Mouse (Mus musculus): ENCODE results near the gene Ube2m. TPM values are rescaled to one million over a fixed set of nuclear protein-coding genes. Genes with fewer than 3 reads are reported as not detected.

Gene Ube2m
- total RNA-seq, 2 experiments from 2014 or later, result 197 to 209 TPM

DNA sequence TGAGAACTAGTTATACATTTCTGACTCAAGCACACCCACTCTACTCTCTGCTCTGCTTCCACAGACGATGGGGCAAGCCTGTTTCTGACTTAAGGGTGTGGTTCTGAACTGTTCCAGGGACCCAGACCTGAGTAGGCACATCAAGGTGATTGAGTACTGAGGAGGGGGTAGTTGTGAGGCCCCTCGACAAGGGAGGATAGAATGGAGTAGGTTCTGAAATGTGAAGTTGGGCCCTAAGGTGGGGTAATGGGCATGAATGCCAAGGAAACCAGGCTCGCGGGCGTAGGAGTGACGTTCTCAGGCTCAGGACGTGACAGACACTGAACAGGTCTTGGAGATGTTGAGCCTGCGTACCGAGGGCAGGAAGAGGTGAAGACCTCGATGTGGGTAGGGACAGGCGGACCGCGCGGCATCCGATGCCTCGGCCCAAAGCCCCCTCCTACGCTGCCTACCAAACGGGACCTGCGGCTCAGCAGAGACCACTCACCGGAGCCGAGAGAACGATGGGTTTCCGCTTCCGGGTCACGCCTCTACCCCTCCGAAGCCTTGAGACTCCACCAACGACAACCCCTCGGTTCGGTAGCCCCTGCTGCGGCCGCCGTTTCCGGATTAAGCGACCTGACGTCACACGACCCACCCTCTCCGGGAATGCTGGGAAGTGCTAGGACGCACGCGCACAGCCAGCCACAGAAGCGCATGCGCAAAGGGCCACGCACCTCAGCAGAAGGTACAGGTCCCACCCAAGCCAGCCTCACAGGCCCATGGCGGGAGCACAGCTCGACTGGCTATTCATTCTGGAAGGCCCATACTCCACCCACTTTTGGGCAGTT lies 3.7 kb downstream of the Ube2m start, which contains the start of gene Chmp2a:
Gene Chmp2a, minus strand, starts transcription at position 660 of the 830 bp plus-strand sequence.
- DNase-seq (ENCODE audit: extremely low spot score in 1 of 2, low spot score in 1 of 2), result peak; percentile 98 to 99

DNA sequence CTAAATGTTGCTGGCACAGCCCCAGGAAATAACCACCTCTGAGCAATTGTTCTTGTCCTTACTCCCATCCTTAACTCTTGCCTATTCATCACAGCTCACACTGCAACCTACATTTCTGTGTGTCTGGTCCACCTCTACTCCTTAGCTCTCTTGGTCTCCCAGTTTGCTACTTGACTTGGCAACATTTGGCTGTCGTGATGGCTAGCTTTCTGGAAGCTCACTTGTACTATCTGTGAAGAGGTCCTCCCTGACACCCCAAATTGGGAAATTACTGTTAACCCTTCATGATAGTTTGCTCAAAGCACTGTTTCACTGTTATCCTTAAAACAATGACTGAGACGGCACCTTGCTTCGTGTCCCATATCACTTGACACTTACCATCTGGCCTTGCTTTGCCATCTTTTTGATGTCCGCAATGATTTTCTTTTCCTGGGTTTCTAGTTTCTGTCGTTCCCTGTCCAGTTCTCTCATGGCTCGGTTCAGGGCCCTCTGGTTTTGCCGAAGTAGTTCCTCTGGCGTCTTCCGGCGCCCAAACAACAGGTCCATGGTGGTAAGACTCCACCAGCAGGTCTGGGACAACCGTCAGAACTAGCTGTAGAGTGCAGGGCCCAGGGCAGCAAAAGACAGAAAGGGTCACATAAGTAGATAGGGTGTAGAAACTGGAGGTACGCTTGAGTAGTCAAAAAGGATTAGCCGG lies 4.5 kb downstream of the Ube2m start:
- DNase-seq (ENCODE audit: extremely low spot score in 1 of 2, low spot score in 1 of 2), result no peak

DNA sequence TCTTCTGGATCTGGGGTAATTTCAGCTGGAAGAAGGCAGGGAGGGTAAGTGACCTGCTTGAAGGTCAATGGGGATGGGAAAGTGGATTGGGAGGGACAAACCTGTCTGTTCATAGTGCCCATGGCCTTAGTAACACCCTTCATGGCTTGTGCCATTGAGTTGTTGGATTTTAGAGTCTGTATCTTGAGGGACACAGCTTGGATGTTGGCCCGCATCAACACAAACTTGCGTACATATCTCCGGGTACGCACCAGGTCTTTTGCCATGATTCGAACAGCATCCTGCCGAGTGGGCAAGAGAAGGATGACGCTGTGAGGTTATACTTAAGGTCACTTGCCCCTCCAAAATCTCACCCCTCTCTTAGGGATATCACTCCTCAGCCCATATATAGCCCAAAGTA lies 5.5 kb downstream of the Ube2m start:
- no peak for DNase-seq (ENCODE audit: extremely low spot score in 1 of 2, low spot score in 1 of 2)

DNA sequence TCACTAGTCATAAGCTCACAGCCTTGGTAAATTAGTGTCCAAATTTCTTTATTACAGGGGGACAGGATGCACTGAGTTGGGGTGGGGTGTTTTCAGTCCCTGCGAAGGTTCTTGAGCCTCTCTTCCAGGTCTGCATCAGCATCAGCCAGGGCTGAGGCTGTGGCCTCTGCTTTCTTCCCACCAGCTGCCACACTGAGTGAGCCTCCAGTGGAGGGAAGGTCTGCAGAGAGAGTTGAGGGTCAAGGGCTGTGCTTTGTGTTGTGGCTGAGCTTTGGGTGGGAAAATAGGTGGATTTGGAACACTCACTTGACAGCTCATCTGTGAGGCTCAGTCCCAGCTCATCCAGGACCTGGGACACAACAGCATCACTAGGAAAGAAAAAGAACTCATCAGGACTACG lies 6.1 kb downstream of the Ube2m start:
- DNase-seq (ENCODE audit: extremely low spot score in 1 of 2, low spot score in 1 of 2), result no peak

DNA sequence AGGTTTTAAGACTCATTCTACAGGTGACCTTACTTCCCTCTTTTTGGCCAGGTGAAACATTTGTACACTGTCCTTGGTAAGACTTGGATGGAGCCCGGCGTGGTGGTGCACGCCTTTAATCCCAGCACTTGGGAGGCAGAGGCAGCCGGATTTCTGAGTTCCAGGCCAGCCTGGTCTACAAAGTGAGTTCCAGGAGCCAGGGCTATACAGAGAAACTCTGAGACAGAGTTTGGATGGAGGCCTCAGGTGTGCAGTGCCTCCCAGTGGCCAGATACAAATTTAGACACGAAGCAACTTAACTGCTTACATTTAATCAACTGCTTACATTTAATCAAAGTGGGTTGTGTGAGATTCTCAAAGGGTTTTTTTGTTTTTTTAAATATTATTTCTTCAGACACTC lies 7.0 kb downstream of the Ube2m start:
- no peak for DNase-seq (ENCODE audit: extremely low spot score in 1 of 2, low spot score in 1 of 2)

DNA sequence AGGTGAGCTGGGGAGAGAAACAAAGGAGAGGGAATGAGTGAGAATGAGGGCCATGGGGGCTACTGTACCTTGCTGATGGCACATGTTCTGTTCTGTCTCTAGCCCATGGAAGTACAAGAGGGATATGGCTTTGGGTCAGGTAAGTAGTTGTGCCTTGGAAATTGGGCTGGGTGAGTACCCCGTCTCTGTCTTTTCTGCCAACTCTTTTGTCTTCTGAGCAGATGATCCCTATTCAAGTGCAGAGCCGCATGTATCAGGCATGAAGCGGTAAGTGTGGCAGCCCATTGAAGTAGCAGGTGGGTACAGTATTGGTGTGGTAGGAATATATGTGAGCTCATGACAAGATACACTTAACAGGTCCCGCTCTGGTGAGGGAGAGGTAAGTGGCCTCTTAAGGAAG lies 9.1 kb downstream of the Ube2m start:
- no peak for DNase-seq (ENCODE audit: extremely low spot score in 1 of 2, low spot score in 1 of 2)

DNA sequence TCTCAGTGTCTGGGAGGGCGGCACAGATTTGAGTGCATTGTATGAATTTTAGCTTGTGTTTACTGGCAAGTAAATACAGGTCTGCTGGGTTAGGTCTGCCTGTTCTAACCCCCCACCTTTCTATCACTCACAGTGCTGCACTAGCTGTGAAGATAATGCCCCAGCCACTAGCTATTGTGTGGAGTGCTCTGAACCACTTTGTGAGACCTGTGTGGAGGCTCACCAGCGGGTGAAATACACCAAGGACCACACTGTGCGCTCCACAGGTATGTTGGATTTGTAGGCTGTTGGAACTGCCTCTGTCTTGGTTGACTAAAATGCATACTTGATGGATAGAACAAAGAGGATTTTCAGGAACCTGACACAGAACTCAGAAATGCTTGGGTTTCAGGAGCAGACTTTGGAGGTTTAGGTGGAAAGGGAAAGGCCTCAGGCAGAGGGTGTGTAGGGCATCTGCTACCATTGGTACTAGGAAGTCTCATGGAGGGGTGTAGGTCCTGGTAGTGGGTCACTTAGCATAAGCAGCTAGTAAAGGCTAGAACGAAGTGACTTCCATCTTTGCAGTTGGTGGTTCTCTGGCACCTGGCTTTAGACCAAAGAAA lies 12.5 kb downstream of the Ube2m start:
- DNase-seq (ENCODE audit: extremely low spot score in 1 of 2, low spot score in 1 of 2), result no peak

DNA sequence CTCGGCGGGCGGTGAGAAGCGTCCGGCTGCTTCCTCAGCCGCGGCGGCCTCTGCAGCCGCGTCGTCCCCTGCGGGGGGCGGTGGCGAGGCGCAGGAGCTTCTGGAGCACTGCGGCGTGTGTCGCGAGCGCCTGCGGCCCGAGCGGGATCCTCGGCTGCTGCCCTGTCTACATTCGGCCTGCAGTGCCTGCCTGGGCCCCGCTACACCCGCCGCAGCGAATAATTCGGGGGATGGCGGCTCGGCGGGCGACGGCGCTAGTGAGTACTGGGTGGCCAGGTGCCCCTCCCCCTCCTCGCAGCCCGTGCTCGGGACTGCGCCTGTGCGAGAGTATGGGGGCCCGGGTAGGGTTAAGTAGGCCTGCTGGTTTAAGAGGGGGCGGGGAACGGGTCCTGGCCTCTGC lies 13.3 kb downstream of the Ube2m start:
- DNase-seq (ENCODE audit: extremely low spot score in 1 of 2, low spot score in 1 of 2), result peak; percentile 79

DNA sequence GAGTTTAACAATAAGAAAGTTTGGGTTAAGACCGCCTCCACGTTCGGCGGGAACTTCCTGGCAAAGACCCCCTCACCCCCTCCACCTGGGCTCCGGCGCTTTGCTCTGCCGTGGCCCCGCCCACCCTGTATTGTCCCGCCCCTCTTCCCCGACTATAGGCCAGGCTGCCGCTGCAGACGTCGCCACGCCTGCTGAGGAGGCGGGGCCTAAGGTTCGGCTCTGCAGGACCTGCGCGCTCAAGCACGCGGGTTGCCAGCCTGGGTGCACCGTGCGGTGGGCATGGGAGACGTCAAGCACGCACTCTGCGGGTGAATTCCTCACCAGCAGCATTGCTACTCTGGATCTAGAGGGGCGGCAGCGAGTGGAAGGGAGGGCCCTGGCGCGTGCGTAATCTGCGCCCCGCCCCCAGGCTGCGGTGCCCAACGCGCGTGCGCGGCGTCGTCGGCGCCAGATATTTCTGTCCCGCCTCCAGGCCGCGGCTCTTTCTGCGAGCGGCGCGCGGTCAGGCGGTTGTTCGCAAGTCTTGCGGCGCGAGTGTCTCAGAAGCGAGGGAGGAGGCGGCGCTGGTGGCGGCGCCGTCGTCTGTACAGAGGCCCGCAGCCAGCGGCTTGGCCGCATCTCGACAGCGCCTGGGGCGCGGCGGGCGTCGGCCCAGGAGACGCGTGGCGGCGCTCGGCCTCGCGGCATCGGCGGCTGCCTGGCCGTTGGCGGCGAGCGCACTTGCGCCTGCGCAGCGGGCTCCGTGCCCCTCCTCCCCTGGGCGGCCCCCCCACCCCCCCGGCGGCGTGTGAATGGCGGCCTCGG lies 13.9 kb downstream of the Ube2m start:
- peak; percentile 93 to 99 for DNase-seq (ENCODE audit: extremely low spot score in 1 of 2, low spot score in 1 of 2)

DNA sequence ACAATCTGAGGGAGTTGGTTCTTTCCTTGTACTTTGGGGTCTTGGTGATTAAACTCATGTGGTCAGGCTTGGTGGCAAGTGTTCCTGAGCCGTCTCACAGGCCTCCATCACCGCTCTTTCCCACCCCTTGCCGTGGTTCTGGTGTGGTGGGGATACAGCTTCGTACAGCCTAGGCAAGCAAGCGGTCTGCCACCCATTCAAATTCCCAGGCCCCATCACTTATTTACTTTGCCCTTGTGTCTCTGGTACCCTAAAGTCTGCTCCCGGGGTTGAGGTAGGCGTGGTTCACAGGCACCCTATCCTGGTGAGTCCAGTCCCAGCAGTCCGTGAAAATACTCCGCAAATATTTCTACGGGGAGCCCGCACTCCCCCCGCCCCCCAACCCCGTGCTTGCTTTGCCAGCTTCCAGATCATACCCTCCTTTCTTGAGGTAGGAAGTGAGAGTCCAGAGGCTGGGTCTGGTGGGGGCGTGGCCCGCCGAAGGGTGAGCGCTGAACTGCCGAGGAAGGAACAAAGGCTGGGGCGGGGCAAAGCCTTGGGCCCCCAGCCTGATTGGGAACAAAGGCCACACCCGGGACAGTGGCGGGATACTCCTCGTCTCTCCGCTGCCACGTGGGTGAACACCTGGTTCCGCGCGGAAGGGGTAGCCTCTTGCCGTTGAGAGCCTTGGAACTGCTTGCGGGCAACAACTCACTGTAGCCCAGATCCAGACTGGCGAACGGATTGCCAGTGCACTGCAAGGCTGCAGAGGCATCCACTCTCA lies 15.1 kb downstream of the Ube2m start:
- DNase-seq (ENCODE audit: extremely low spot score in 1 of 2, low spot score in 1 of 2), result peak in 1 of 2 experiments; percentile 17

DNA sequence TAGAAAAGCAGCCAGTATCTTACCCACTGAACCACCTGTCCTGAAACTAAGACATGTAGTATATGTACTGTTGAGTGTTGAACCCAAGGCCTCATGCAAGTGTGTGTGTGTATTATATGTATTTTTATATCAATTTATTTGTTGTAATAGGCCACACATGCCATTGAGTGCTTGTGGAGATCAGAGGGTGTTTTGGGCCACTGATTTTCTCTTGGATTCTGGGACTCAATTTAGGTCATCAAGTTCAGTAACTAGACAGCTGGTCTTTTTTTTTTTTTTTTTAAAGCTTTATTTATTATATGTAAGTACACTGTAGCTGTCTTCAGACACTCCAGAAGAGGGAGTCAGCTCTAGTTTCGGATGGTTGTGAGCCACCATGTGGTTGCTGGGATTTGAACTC lies 22.9 kb downstream of the Ube2m start:
- no peak for DNase-seq (ENCODE audit: extremely low spot score in 1 of 2, low spot score in 1 of 2)

DNA sequence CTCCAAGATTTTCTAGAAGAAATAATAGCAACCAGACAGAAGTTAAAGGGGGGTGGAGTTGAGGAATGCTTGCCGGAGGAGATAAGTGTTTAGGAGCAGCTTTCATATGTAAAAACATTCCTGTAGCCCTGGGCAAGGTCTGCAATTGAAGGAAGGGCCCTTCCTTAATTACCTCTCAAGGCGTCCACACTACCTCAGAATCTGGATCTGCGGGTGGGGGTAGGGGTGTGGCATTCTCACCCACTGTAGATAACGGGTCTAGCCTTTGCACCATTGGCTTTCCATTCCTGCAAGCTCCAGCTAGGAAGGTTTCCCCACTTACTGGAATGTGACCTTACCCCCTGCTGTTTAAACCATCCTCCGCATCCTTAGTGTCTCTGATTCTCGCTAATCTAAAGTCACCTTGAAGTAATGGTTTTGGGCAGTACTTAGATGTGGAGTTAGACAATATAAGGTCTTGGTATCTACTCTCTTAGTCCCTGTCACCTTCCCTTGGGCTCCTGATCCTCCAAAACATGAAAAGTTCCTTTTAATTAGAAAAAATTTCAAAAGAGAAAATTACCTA lies 23.7 kb downstream of the Ube2m start:
- DNase-seq (ENCODE audit: extremely low spot score in 1 of 2, low spot score in 1 of 2), result no peak

DNA sequence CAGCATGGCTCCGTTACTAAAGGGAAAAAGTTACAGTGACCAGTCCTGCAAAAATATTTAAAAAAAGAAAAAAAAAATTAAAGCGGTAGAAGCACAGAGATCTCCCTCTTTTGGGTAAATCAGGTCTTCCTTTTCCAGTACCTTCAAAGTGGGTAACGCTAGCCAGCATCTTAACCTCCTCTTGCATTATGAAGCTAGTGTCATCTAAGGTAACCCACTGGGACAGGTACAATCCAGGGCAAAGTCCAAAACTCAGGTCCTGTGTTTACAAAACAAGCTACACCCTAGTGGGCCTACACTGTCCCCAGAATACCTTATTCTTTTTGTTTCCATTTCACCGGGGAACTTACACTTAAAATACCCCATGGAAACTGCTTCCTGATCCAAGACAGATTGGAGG lies 24.4 kb downstream of the Ube2m start:
- no peak for DNase-seq (ENCODE audit: extremely low spot score in 1 of 2, low spot score in 1 of 2)

DNA sequence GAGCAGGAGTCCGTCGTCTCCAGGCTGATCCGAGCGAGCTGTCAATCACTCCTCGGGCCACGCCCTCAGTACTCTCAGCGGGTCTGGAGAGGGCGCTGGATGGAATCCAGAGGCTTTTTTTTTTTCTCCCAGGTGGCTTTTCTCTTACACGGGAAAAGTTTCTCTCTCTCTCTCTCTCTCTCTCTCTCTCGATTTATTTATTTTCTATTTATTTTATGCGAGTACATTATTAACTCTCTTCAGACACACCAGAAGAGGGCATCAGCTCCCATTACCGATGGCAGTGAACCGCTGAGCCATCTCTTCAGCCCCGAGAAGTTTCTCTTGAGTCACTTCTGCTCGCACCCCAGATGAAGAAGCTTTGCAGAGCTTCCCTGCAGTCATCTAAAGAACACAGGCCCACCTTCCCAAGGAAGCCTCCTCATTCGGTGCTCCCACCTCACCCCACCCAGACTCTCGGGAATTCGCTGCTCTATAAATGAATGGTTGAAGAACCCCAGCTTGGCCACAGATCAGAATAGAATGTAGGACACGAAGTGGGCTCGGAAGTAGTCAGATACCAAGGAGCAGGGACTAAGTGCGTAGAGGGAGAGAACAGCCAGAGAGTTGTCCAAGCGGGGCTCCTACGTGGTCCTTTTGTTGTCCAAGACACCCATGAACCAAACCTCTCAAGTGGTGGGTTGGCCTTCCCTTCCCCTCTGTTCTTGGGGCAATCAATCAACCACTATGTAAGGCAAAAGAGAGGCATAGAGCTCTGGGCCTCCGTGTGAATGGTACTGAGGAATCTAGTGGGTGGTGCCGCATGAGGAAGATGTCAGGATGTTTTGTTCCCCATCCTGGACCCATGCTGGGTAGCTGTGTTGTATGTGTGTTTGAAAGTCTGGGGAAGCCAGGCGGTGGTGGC lies 27.8 kb downstream of the Ube2m start, which contains the start of gene Zbtb45:
Gene Zbtb45, minus strand, starts transcription at position 30 of the 904 bp plus-strand sequence.
- no peak for DNase-seq (ENCODE audit: extremely low spot score in 1 of 2, low spot score in 1 of 2)

DNA sequence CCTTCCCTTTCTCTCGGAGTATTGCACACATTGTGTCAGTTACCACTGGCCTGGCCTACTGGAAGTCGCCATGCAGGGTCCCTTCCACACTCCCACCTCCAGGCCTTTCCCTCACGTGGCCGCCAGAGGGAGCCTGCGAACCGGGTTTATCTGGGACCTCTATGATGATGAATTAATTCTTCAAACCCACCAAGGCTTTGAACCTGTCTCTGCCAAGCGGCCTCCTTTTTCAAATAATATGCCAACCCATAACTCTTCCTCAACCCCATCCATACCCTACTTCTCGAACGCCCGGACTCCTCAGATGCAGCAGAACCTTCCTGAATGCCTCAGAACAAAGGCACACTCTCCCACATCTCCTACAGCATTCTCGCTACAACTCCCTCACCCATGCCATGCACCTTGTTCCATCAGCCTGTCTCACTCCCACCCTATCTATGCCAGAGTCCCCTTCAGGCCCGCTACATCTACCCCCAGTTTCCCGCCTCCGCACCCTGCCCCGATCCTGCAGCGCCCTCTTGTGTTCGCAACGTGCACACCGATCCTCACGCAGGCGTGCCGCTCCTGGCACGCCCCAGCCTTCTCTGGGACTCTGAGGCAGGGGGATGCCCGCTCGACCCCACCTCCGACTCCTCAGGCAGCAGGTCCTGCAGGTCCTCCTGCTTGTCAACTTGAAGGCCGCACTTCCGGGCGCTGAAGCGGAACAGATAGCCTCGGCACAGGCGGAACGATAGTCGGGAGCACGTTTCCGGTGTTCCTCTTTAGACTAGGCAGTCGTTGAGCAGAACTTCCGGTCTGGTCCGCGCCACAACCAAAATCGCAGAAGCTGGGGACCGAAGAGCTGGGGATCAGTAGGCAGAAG lies 28.7 kb downstream of the Ube2m start:
- peak; percentile 91 to 95 for DNase-seq (ENCODE audit: extremely low spot score in 1 of 2, low spot score in 1 of 2)

DNA sequence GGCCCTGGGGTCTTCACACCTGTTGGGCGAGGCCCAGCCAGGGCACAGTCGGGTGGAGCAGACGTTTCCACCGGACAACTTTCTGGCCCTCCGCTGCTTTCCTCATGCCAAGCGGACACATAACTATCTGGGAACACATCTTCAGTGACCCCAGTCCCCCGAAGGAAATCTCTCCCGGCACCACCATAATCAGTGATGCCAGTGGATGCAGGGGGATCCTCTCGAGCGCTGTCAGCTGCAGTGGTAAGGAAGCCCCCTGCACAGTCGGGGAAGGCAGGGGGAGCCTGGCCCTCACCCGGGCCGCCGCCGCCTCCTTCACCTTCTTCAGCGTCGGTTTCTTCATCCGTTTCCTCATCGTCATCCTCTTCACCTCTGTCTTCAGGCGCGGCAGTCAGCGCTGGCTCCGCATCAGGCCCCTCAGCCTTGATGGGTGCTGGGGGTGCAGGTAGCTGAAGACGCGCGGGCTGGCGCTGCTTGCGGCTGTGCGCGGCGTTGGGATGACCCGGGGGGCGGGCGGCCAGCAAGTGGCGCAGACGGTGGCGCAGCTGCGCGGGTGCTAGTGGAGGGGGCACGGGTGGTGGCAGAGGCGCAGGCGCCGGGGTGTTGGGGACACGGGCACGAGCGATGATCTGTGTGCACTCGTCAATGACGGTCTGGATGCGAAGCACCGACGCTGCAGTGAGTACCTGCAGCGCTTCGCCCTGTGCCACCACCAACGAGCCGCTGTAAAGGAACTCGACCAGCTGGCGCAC lies 30.6 kb downstream of the Ube2m start:
- DNase-seq (ENCODE audit: extremely low spot score in 1 of 2, low spot score in 1 of 2), result no peak

DNA sequence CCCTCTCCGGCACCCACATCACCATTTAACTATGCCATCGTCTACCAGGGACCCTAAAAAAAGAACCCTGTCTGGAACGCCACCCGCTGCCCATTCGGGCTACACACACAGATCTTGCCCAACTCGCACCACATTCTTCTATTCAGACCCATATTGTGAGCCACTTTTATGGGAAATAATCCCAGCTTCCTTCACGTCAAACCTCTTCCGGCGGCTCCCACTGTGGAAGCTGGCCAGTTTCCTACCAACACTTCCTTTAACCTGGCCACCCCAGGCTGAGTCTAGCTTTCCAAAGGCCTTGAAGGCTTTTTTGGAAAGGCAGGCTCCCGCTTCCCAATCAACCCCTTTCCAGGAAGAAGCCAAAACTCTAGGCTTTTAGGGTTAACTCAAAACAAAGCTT lies 31.5 kb downstream of the Ube2m start:
- DNase-seq (ENCODE audit: extremely low spot score in 1 of 2, low spot score in 1 of 2), result no peak
